Mouse (Mus musculus) heart, postnatal 0 days (tissue): ENCODE measurements around the gene Pidd1. TPM values are rescaled to one million over a fixed set of nuclear protein-coding genes. Genes with fewer than 3 reads are reported as not detected.
A peak's percentile ranks its signal among the peaks of the same experiment; 100 is the strongest.

Experiments used
- ATAC-seq: fragments of 200-750 bp; cut with Nextera tagmentation; 2 replicates; pipeline ENCODE4 v1.8.0; 2017; ENCODE audit warnings: low read depth, moderate number of reproducible peaks, moderate library complexity; ENCODE audit not compliant: insufficient read depth
- DNase-seq: peaks from one replicate; pipeline ENCODE4 v3.0.0-alpha.2; 2016; ENCODE audit warnings: low spot score
- H3K27ac ChIP-seq: fragments of 300-500 bp; sonication (generic); 2 replicates; pipeline ENCODE4 v1.5.1; 2014; ENCODE audit warnings: low read depth, mild to moderate bottlenecking
- H3K27me3 ChIP-seq: fragments of 300-500 bp; sonication (generic); 2 replicates; pipeline ENCODE4 v1.6.1; 2014; ENCODE audit warnings: low read length, mixed read lengths; ENCODE audit not compliant: control insufficient read depth, insufficient read depth
- H3K36me3 ChIP-seq: fragments of 300-500 bp; sonication (generic); replicated peaks from 2 replicates; pipeline ENCODE4 v1.6.1; 2014; ENCODE audit warnings: low read length, mixed read lengths; ENCODE audit not compliant: control insufficient read depth, insufficient read depth
- H3K4me1 ChIP-seq: fragments of 300-500 bp; sonication (generic); 2 replicates; pipeline ENCODE4 v1.6.1; 2014; ENCODE audit warnings: antibody characterized with exemption; ENCODE audit not compliant: control insufficient read depth, insufficient read depth
- H3K4me2 ChIP-seq: fragments of 300-500 bp; sonication (generic); 2 replicates; pipeline ENCODE4 v1.6.1; 2014; ENCODE audit warnings: low read depth, mild to moderate bottlenecking, low read length, moderate library complexity
- H3K4me3 ChIP-seq: fragments of 300-500 bp; sonication (generic); 2 replicates; pipeline ENCODE4 v1.5.1; 2014; ENCODE audit warnings: low read depth, low read length
- H3K9ac ChIP-seq: fragments of 300-500 bp; sonication (generic); replicated peaks from 2 replicates; pipeline ENCODE4 v1.6.1; 2014; ENCODE audit warnings: low read depth, low read length, mixed read lengths
- H3K9me3 ChIP-seq: fragments of 300-500 bp; sonication (generic); replicated peaks from 2 replicates; pipeline ENCODE4 v1.6.1; 2016; ENCODE audit warnings: low read length; ENCODE audit not compliant: control insufficient read depth
- CTCF ChIP-seq: IDR thresholded peaks from 2 replicates; pipeline ENCODE4 v1.5.1; 2016; ENCODE audit warnings: antibody characterized with exemption, control low read depth, low read depth
- EP300 ChIP-seq: IDR thresholded peaks from 2 replicates; pipeline ENCODE4 v1.6.1; 2016; ENCODE audit warnings: antibody characterized with exemption, low read depth
- WGBS: fragments of 180-500 bp; shearing (Covaris S2); extraction: QIAGEN DNeasy Blood & Tissue Kit; methylation state at CpG from one replicate; pipeline ENCODE4 v1.1.7; 2014; 5-methylcytosine and 5-hydroxymethylcytosine counted together
- polyA plus RNA-seq: library from polyadenylated mRNA; unstranded; fragments of >200 nt; fragmentation: Nextera tagmentation; extraction: Ambion mirVana; gene quantifications from 2 replicates; pipeline ENCODE4 v1.2.1, GENCODE M21; 2015
- total RNA-seq: library from RNA; depleted of rRNA; stranded (reverse); fragments of >200 nt; gene quantifications from 2 replicates; pipeline ENCODE4 v1.2.3, GENCODE M21; 2014; ENCODE audit warnings: low replicate concordance

Gene Pidd1
- total and polyA plus RNA-seq, 2 experiments from 2014 or later = 0.15 to 1.7 TPM

GRCm38 (mm10) chr7:141463824-141464602, 20.2 kb upstream of the Pidd1 start:
- H3K27ac ChIP-seq = peak overlapping the region; percentile 78
- H3K4me2 ChIP-seq = peak overlapping the region; percentile 53
- peaks cover 15% of the 10 kb centered on the region for H3K36me3 ChIP-seq
- peaks cover 20% of the 10 kb centered on the region for H3K4me1 ChIP-seq
- WGBS = 32% methylated on average over 12 of the region's 12 CpGs
- peaks cover 16% of the 10 kb centered on the region; the same call in 1 of the 2 replicates for H3K27me3 ChIP-seq
- TF ChIP-seq EP300 (peak; percentile 31; the same call in 1 of the 2 replicates), CTCF (no peak)
- H3K9ac ChIP-seq = 0 out of 2 replicates have a peak overlapping the region, but pooled peaks have one; percentile 9
- H3K4me3 ChIP-seq = peak overlapping the region; percentile 36
- ATAC-seq = 0 out of 2 replicates have a peak, but pooled peaks have one; percentile 1
- H3K9me3 ChIP-seq = no peaks in the 10 kb centered on the region
- DNase-seq = peak; percentile 68

- H3K27me3 ChIP-seq = peaks cover 16% of the 10 kb centered on the region; the same call in 1 of the 2 replicates
Measured at GRCm38 (mm10) chr7:141462333-141462821, 18.6 kb upstream of the Pidd1 start.

DNA sequence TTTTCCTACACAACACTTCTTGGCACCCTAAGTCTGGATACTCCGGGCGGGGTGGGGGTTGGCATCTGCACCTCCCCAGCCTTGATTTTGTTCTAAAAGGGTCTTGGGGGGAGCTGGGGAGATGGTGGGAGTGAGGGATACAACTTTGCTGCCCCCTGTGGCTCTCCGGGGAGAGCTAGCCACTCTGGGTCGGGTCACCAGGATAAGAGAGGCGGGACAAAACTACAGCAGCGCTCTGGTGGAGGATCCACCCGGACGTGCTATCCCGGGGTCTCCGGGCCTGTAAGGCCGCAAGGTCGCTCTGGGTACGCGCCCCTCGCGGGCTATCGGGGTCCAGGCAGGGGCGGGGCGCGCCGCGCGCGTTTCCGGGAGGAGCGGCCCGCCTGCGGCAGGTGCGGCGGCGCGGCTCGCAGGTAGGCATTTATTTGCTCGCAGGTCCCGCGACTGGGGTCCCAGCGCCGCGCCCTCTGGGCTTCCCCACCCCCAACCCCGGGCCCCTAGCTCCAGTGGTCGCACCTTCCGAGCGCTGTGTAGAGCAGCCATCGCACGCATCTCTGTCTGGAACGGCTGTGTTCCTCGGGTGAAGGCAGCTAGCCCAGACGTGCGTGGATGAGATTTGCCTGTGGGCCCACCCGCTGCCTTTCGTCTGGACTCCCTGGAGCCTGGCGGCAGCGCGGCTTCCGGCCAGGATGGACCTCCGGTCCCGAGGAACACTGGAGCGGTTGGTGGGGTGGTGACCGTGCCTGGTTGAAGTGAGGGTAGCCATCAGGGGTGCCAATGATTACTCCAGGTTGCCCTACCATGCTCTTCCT, 17.9 kb upstream of the Pidd1 start:
- peak; percentile 46 for DNase-seq

More at GRCm38 (mm10) chr7:141462333-141462821, 18.6 kb upstream of the Pidd1 start:
- ATAC-seq (no peak), DNase-seq (no peak)
- peak overlapping the region; percentile 77 for H3K27ac ChIP-seq
- peak overlapping the region; percentile 98 for H3K4me2 ChIP-seq
- no peak for TF ChIP-seq EP300
- peak overlapping the region; percentile 76 for H3K9ac ChIP-seq
- H3K36me3 ChIP-seq = peaks cover 30% of the 10 kb centered on the region
- WGBS = 31% methylated on average over 5 of the region's 5 CpGs
- peaks cover 16% of the 10 kb centered on the region for H3K4me1 ChIP-seq
- H3K9me3 ChIP-seq = no peaks in the 10 kb centered on the region
- peak overlapping the region; percentile 63 for H3K4me3 ChIP-seq

GRCm38 (mm10) chr7:141460391-141461113, 16.7 kb upstream of the Pidd1 start, which contains the start of gene Cracr2b:
Gene Cracr2b, plus strand, starts transcription at chr7:141461094.
- peak within 1 kb of the TSS; percentile 76 for H3K9ac ChIP-seq
- WGBS = 78% methylated on average over 15 of the region's 15 CpGs
- H3K27me3 ChIP-seq = peaks cover 16% of the 10 kb centered on the region; the same call in 1 of the 2 replicates
- no peak for ATAC-seq
- H3K4me3 ChIP-seq = peak within 1 kb of the TSS; percentile 63
- peak within 1 kb of the TSS; percentile 98 for H3K4me2 ChIP-seq
- no peak for DNase-seq
- H3K36me3 ChIP-seq = peaks cover 33% of the 10 kb centered on the region
- TF ChIP-seq CTCF = no peak
- no peak for TF ChIP-seq EP300
- H3K27ac ChIP-seq = peak within 1 kb of the TSS; percentile 77
- no peaks in the 10 kb centered on the region for H3K9me3 ChIP-seq
- H3K4me1 ChIP-seq = peaks cover 21% of the 10 kb centered on the region

More for the DNA sequence above, 17.9 kb upstream of the Pidd1 start:
- peaks cover 33% of the 10 kb centered on the region for H3K36me3 ChIP-seq
- peaks cover 16% of the 10 kb centered on the region for H3K4me1 ChIP-seq
- peak overlapping the region; percentile 63 for H3K4me3 ChIP-seq
- H3K4me2 ChIP-seq = peak overlapping the region; percentile 98
- H3K9me3 ChIP-seq = no peaks in the 10 kb centered on the region
- peak overlapping the region; percentile 76 for H3K9ac ChIP-seq
- ATAC-seq = no peak
- peak overlapping the region; percentile 77 for H3K27ac ChIP-seq
- 3% methylated on average over 59 of the region's 59 CpGs for WGBS
- peaks cover 16% of the 10 kb centered on the region; the same call in 1 of the 2 replicates for H3K27me3 ChIP-seq
- TF ChIP-seq CTCF = peak; percentile 28
- no peak for TF ChIP-seq EP300

- H3K9me3 ChIP-seq = no peaks in the 10 kb centered on the region
- TF ChIP-seq CTCF (no peak), EP300 (no peak)
- DNase-seq = no peak
- WGBS = 63% methylated on average over 5 of the region's 5 CpGs
- H3K27me3 ChIP-seq = peaks cover 16% of the 10 kb centered on the region; the same call in 1 of the 2 replicates
- H3K9ac ChIP-seq = no peak overlapping the region
- H3K4me2 ChIP-seq = no peak overlapping the region
- H3K36me3 ChIP-seq = peaks cover 33% of the 10 kb centered on the region
- peaks cover 21% of the 10 kb centered on the region for H3K4me1 ChIP-seq
- no peak for ATAC-seq
- H3K27ac ChIP-seq = no peak overlapping the region
- H3K4me3 ChIP-seq = no peak overlapping the region
Measured at GRCm38 (mm10) chr7:141460001-141460390, 16.2 kb upstream of the Pidd1 start.
